Mouse (Mus musculus) CH12.LX (cell line): ENCODE data around the gene Ank3. TPM values are rescaled to one million over a fixed set of nuclear protein-coding genes. Genes with fewer than 3 reads are reported as not detected.

Experiments
- DNase-seq: peaks from one replicate; pipeline ENCODE4 v3.0.0-alpha.2; 2013; ENCODE audit errors: extremely low read depth
- H3K27ac ChIP-seq: 2 replicates; pipeline ENCODE4 v1.5.1; 2012; ENCODE audit warnings: low read depth, mild to moderate bottlenecking, control low read depth, moderate library complexity; ENCODE audit not compliant: insufficient read depth
- H3K27me3 ChIP-seq: replicated peaks from 2 replicates; pipeline ENCODE3; 2012; ENCODE audit warnings: inconsistent platforms
- H3K36me3 ChIP-seq, 2 experiments: replicated peaks in 1 of 2; 2 replicates each; pipeline versions ENCODE3 to v1.6.1; 2012; ENCODE audit warnings: inconsistent platforms in 1 of 2, low read length in 1 of 2, mild to moderate bottlenecking in 1 of 2, mixed read lengths in 1 of 2, moderate library complexity in 1 of 2; ENCODE audit not compliant: control insufficient read depth in 1 of 2, insufficient read depth in 1 of 2
- H3K4me1 ChIP-seq, 2 experiments: 2 replicates each; pipeline ENCODE4 v1.6.1; 2012; ENCODE audit warnings: inconsistent platforms in 1 of 2, moderate library complexity in 1 of 2; ENCODE audit not compliant: insufficient read depth in 2 of 2, control insufficient read depth in 1 of 2
- H3K4me2 ChIP-seq: 2 replicates; pipeline ENCODE4 v1.6.1; 2012; ENCODE audit warnings: low read depth, mild to moderate bottlenecking, control low read depth; ENCODE audit not compliant: poor library complexity, insufficient read depth, severe bottlenecking
- H3K4me3 ChIP-seq, 3 experiments: fragments of 150-350 bp in 1 of 3; sonication (generic) in 1 of 3; replicated peaks in 1 of 3; 2 replicates each; pipeline versions ENCODE3 to v1.5.1; 2011 to 2012; ENCODE audit warnings: low read depth in 2 of 3, low read length in 2 of 3, mild to moderate bottlenecking in 2 of 3, moderate library complexity in 2 of 3, control low read depth in 1 of 3, improper control_type of control experiment in 1 of 3, inconsistent platforms in 1 of 3, mixed read lengths in 1 of 3; ENCODE audit not compliant: poor library complexity in 1 of 3
- H3K79me2 ChIP-seq: replicated peaks from 2 replicates; pipeline ENCODE4 v1.6.1; 2012; ENCODE audit warnings: mild to moderate bottlenecking, moderate library complexity; ENCODE audit not compliant: control insufficient read depth, poor library complexity, insufficient read depth, severe bottlenecking; ENCODE audit errors: extremely low read depth
- H3K9ac ChIP-seq: 2 replicates; pipeline ENCODE4 v1.6.1; 2012; ENCODE audit warnings: low read depth, mild to moderate bottlenecking, control low read depth, moderate library complexity; ENCODE audit not compliant: insufficient read depth
- H3K9me3 ChIP-seq: replicated peaks from 2 replicates; pipeline ENCODE3; 2012; ENCODE audit warnings: low read length, inconsistent platforms, mixed read lengths
- BHLHE40 ChIP-seq: IDR thresholded peaks from 2 replicates; pipeline ENCODE4 v1.6.1; 2011; ENCODE audit warnings: mild to moderate bottlenecking, low read depth, low read length, improper control_type of control experiment
- CHD1 ChIP-seq: IDR thresholded peaks from 2 replicates; pipeline ENCODE4 v1.6.1; 2012; ENCODE audit warnings: low read depth, low read length, improper control_type of control experiment, inconsistent platforms
- CHD2 ChIP-seq: IDR thresholded peaks from 2 replicates; pipeline ENCODE4 v1.6.1; 2011; ENCODE audit warnings: low read length, improper control_type of control experiment
- CTCF ChIP-seq, 2 experiments: IDR thresholded peaks in 1 of 2; conservative IDR thresholded peaks in 1 of 2; 2 replicates each; pipeline ENCODE4 v1.5.1; 2011 to 2012; ENCODE audit warnings: low read depth in 2 of 2, low read length in 2 of 2, improper control_type of control experiment in 1 of 2, inconsistent platforms in 1 of 2, mild to moderate bottlenecking in 1 of 2, moderate library complexity in 1 of 2
- E2F4 ChIP-seq: IDR thresholded peaks from 2 replicates; pipeline ENCODE4 v1.6.1; 2011; ENCODE audit warnings: low read depth, low read length, improper control_type of control experiment; ENCODE audit not compliant: insufficient replicate concordance
- ELF1 ChIP-seq: IDR thresholded peaks from 2 replicates; pipeline ENCODE4 v1.6.1; 2014; ENCODE audit warnings: low read depth, mild to moderate bottlenecking, inconsistent platforms, low read length, improper control_type of control experiment
- EP300 ChIP-seq: IDR thresholded peaks from 2 replicates; pipeline ENCODE4 v1.6.1; 2011; ENCODE audit warnings: low read length, improper control_type of control experiment
- ETS1 ChIP-seq: conservative IDR thresholded peaks from 2 replicates; pipeline ENCODE4 v1.6.1; 2012; ENCODE audit warnings: low read depth, mild to moderate bottlenecking, inconsistent platforms, low read length, improper control_type of control experiment, moderate library complexity
- IRF4 ChIP-seq: IDR thresholded peaks from 2 replicates; pipeline ENCODE4 v1.6.1; 2014; ENCODE audit warnings: low read depth, mild to moderate bottlenecking, inconsistent platforms, low read length, improper control_type of control experiment
- JUN ChIP-seq: IDR thresholded peaks from 2 replicates; pipeline ENCODE4 v1.6.1; 2011; ENCODE audit warnings: low read depth, mild to moderate bottlenecking, low read length, improper control_type of control experiment, moderate library complexity; ENCODE audit not compliant: insufficient read depth
- JUND ChIP-seq: conservative IDR thresholded peaks from 2 replicates; pipeline ENCODE4 v1.6.1; 2011; ENCODE audit warnings: low read depth, low read length, improper control_type of control experiment
- KAT2A ChIP-seq: IDR thresholded peaks from 2 replicates; pipeline ENCODE4 v1.6.1; 2012; ENCODE audit warnings: low read length, improper control_type of control experiment, inconsistent platforms; ENCODE audit not compliant: insufficient replicate concordance
- MAFK ChIP-seq: IDR thresholded peaks from 2 replicates; pipeline ENCODE4 v1.6.1; 2011; ENCODE audit warnings: low read length, improper control_type of control experiment; ENCODE audit not compliant: insufficient replicate concordance
- MAX ChIP-seq: IDR thresholded peaks from 2 replicates; pipeline ENCODE4 v1.6.1; 2011; ENCODE audit warnings: low read length, improper control_type of control experiment
- MEF2A ChIP-seq: IDR thresholded peaks from 2 replicates; pipeline ENCODE4 v1.6.1; 2014; ENCODE audit warnings: low read depth, mild to moderate bottlenecking, inconsistent platforms, low read length, improper control_type of control experiment, borderline replicate concordance
- MXI1 ChIP-seq: IDR thresholded peaks from 2 replicates; pipeline ENCODE4 v1.6.1; 2011; ENCODE audit warnings: mild to moderate bottlenecking, low read depth, low read length, improper control_type of control experiment
- MYC ChIP-seq: IDR thresholded peaks from 2 replicates; pipeline ENCODE4 v1.6.1; 2011; ENCODE audit warnings: low read depth, mild to moderate bottlenecking, improper control_type of control experiment, low read length
- POLR2A ChIP-seq: IDR thresholded peaks from 2 replicates; pipeline ENCODE4 v1.6.1; 2011; ENCODE audit warnings: low read depth, mild to moderate bottlenecking, improper control_type of control experiment, low read length
- POLR2AphosphoS2 ChIP-seq: IDR thresholded peaks from 2 replicates; pipeline ENCODE4 v1.6.1; 2011; ENCODE audit warnings: low read depth, low read length, improper control_type of control experiment
- SIN3A ChIP-seq: IDR thresholded peaks from 2 replicates; pipeline ENCODE4 v1.6.1; 2012; ENCODE audit warnings: low read length, improper control_type of control experiment, inconsistent platforms
- SMC3 ChIP-seq: IDR thresholded peaks from 2 replicates; pipeline ENCODE4 v1.6.1; 2011; ENCODE audit warnings: low read depth, low read length, improper control_type of control experiment
- TCF12 ChIP-seq: IDR thresholded peaks from 2 replicates; pipeline ENCODE4 v1.6.1; 2014; ENCODE audit warnings: low read depth, mild to moderate bottlenecking, inconsistent platforms, low read length, improper control_type of control experiment
- UBTF ChIP-seq: IDR thresholded peaks from 2 replicates; pipeline ENCODE4 v1.6.1; 2012; ENCODE audit warnings: low read depth, mild to moderate bottlenecking, inconsistent platforms, low read length, improper control_type of control experiment, moderate library complexity
- USF1 ChIP-seq: IDR thresholded peaks from 2 replicates; pipeline ENCODE4 v1.6.1; 2014; ENCODE audit warnings: low read depth, mild to moderate bottlenecking, inconsistent platforms, low read length, improper control_type of control experiment
- USF2 ChIP-seq: conservative IDR thresholded peaks from 2 replicates; pipeline ENCODE4 v1.6.1; 2011; ENCODE audit warnings: low read depth, low read length, improper control_type of control experiment
- ZC3H11A ChIP-seq: IDR thresholded peaks from 2 replicates; pipeline ENCODE4 v1.6.1; 2012; ENCODE audit warnings: low read depth, mild to moderate bottlenecking, inconsistent platforms, low read length, improper control_type of control experiment
- ZMIZ1 ChIP-seq: IDR thresholded peaks from 2 replicates; pipeline ENCODE4 v1.6.1; 2012; ENCODE audit warnings: low read depth, mild to moderate bottlenecking, inconsistent platforms, low read length, improper control_type of control experiment
- ZNF384 ChIP-seq: IDR thresholded peaks from 2 replicates; pipeline ENCODE4 v1.6.1; 2012; ENCODE audit warnings: low read depth, low read length, improper control_type of control experiment, inconsistent platforms
- dilution Hi-C: fragments of 300-500 bp; cut with MboI; formaldehyde crosslinking; loops from 2 replicates; pipeline ENCODE4 v1.14.3; 2020; ENCODE audit warnings: low sequenced_read_pairs; ENCODE audit not compliant: extremely low pct_unique_long_range_greater_than_20kb, extremely low pct_ligation_motif_present
- in situ Hi-C: fragments of 300-500 bp; cut with MboI; formaldehyde crosslinking; loops from 3 replicates; pipeline ENCODE4 v1.14.3; 2019; ENCODE audit warnings: low sequenced_read_pairs, low pct_ligation_motif_present, low pct_unique_long_range_greater_than_20kb, mixed read lengths
- polyA plus RNA-seq: library from polyadenylated mRNA; unstranded; fragments of >175 nt; gene quantifications from 2 replicates; pipeline ENCODE4 v1.2.1, GENCODE M21; 2012; ENCODE audit warnings: low read depth; ENCODE audit not compliant: insufficient read length
- total RNA-seq, 2 experiments: library from RNA; depleted of rRNA; stranded (reverse); fragments of 300-350 nt in 1 of 2; fragments of >200 nt in 1 of 2; gene quantifications; 2 replicates each; pipeline ENCODE4 v1.2.3; 2012 to 2014

Gene Ank3
- total and polyA plus RNA-seq, 3 experiments: 4.7 to 8.3 (median 6.2) TPM

DNA sequence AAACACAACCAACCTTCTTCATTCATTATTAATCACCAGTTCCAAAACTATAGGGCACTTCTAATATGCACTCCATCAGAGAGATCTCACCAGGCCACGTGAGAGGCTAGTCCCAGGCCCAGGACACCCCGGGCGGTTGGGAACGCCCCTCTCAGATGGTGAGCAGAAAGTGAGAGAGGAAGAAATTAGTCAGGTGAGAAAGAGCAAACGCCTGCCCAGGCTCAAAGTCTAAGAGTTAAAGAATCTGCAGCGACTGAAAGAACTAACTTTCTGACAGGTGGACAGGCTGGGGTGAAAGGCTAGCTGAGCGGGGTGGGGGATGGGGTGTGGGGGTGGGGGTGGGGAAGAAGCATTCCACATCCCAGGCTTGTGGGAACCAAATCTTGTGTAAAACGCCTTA lies 525.2 kb downstream of the Ank3 start:
- Histone ChIP-seq H3K27me3 (no peaks in the 10 kb centered on the region), H3K9me3 (no peaks in the 10 kb centered on the region), H3K36me3 (peaks cover 0 to 17% of the 10 kb centered on the region in 2 experiments), H3K4me2 (no peak overlapping the region), H3K4me1 (peaks cover 10 to 14% of the 10 kb centered on the region in 2 experiments; a peak in 3 of 4 replicates), H3K27ac (no peak overlapping the region), H3K79me2 (no peaks in the 10 kb centered on the region), H3K4me3 (no peak overlapping the region), H3K9ac (no peak overlapping the region)
- TF ChIP-seq MXI1 (no peak), ZNF384 (no peak), UBTF (no peak), BHLHE40 (peak; percentile 93), POLR2AphosphoS2 (no peak), ZC3H11A (no peak), JUND (0 out of 2 replicates have a peak, but pooled peaks have one; percentile 22), ELF1 (no peak), CTCF (conservative IDR thresholded peaks at IDR 0.05 in 1 of 2, IDR thresholded peaks at IDR 0.05 in 1 of 2; ENCODE audit: low read depth in 2 of 2, low read length in 2 of 2) (no peak), USF2 (no peak), CHD1 (no peak), POLR2A (no peak), KAT2A (no peak), EP300 (peak; percentile 31; the same call in 1 of the 2 replicates), TCF12 (no peak), E2F4 (no peak), MAX (no peak), CHD2 (peak; percentile 67; the same call in 1 of the 2 replicates), ETS1 (peak; percentile 50; the same call in 1 of the 2 replicates), IRF4 (peak; percentile 38; the same call in 1 of the 2 replicates), USF1 (peak; percentile 9; the same call in 1 of the 2 replicates), MAFK (no peak)
- dilution Hi-C loops: no loop called here
- in situ Hi-C loops: no loop called here
- peak; percentile 19 for DNase-seq

DNA sequence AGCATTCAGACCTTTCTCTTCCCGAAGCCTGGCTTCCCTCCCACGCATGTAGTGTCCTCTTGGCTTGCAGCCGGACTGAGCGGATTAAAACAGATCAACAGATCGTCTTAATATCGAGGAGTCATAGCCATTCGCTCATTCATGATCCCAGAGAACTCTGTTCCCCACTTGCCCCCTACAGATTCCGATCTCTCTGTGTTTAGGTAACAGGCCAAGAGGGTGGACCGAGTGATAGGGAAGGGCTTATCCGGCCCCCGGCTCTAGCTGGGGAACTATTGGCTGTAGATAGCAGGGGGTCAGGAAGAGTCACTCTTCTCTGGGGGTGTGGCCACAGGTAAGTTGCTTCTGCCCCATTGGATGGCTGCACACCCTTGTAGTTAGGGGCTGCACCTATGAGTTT lies 525.7 kb downstream of the Ank3 start:
- dilution Hi-C loops (no loop called here), in situ Hi-C loops (no loop called here)
- no peak for DNase-seq
- Histone ChIP-seq H3K4me2 (no peak overlapping the region), H3K27ac (no peak overlapping the region), H3K9me3 (no peaks in the 10 kb centered on the region), H3K4me1 (peaks cover 10 to 11% of the 10 kb centered on the region in 2 experiments; a peak in 3 of 4 replicates), H3K36me3 (peaks cover 0 to 13% of the 10 kb centered on the region in 2 experiments), H3K79me2 (no peaks in the 10 kb centered on the region), H3K9ac (no peak overlapping the region), H3K4me3 (no peak overlapping the region), H3K27me3 (no peaks in the 10 kb centered on the region)
- no peak for TF ChIP-seq MXI1
- TF ChIP-seq ZNF384: no peak
- TF ChIP-seq MAX: no peak
- no peak for TF ChIP-seq MEF2A
- no peak for TF ChIP-seq TCF12
- TF ChIP-seq MYC: no peak
- no peak for TF ChIP-seq SIN3A
- no peak for TF ChIP-seq JUN
- TF ChIP-seq ZMIZ1: no peak
- TF ChIP-seq USF2: no peak
- no peak for TF ChIP-seq USF1
- TF ChIP-seq BHLHE40: no peak
- no peak for TF ChIP-seq SMC3
- no peak for TF ChIP-seq MAFK
